Mouse (Mus musculus): ENCODE measurements at regions not wholly inside any gene's neighbourhood (a gene's known extent, or its start where the extent isn't known, plus 50 kb on each side); places are given as distances from the start of the nearest gene placed in this dataset.

DNA sequence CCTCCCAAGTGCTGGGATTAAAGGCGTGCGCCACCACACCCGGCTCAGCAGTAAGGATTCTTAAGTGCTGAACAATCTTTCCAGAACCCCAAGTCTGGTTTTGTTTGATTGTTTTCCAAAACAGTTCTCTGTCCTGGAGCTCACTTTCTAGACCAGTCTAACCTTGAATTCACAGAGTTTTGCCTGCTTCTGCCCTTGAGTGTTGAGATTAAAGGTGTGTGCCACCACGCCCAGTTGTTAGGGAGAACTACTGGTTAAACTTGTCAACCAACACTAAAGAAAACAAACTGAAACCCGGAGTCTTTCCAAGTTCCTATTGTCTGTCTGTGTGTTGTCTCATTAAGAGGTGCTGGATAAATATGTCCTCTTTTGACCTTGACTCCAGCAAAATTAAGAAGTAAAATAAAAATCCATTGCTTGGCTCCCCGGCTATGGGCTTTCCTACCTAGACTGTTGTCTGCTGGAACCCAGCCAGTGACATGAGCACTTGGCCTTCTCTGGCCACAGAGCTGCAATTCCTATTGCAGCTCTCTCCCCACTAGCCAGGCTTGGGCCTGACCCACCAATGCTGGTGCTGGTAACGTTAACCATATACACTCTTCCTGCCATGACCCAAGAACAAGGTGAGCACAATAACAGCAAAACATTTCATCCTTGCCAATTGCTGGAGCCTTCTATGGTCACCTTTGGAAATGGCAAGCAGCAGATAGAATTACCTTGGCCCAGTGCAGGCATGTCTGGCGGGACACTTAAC, 51.1 kb upstream of the Klf9 start:
- no peak for DNase-seq

Measured in thymus, postnatal 36 days (tissue).